In the genomic region with DNA sequence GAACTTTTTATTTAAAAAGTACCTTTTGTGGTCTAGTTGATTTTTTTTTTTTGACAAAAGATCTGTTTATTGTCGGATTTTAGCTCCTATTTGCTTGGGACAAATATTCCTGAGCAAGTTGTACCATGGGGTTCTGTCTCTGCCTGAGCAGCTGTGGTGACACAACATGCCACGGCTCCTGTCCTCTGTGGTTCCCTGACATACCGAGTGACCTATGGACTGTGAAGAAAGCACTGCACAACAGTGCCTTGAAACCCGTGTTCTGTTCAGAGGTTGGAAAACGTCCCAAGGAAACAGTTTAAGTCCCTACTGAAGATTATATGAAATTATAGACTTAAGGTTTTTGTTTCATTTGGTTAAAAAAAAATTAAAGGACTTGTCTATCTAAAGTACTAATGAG, we compare ENCODE assay signal across 17 mouse cellular contexts. TPM values are rescaled to one million over a fixed set of nuclear protein-coding genes. Genes with fewer than 3 reads are reported as not detected.
A peak's percentile ranks its signal among the peaks of the same experiment; 100 is the strongest.
DNase-seq lines count a peak whose midpoint lies in the region; ATAC-seq and TF ChIP-seq lines count a peak whose summit lies in the region.
"Had no signal": no experiment of that assay in that cellular context is flagged by ENCODE, and none has a peak within 500 bp of the region (broad histone marks: within the 10 kb centered on the region; RNA-seq: fewer than 3 reads in every experiment).

No protein-coding gene starts in this region.

- H3K4me3 ChIP-seq in intestine, embryonic 15.5 days (replicated peaks), result no peak overlapping the region
- H3K4me3 ChIP-seq in liver, embryonic 15.5 days (replicated peaks), result no peak overlapping the region
- H3K4me3 ChIP-seq in hindbrain, embryonic 11.5 days (ENCODE audit: low read depth, low read length), result no peak overlapping the region
- H3K4me3 ChIP-seq: embryonic facial prominence, embryonic 13.5 days; forebrain, embryonic 15.5 days; lung, embryonic 15.5 days had no signal

- no peak overlapping the region for H3K9ac ChIP-seq in intestine, embryonic 15.5 days
- H3K9ac ChIP-seq in liver, embryonic 15.5 days, result no peak overlapping the region
- no peak overlapping the region for H3K9ac ChIP-seq in hindbrain, embryonic 11.5 days (ENCODE audit: low read depth, low read length)
- H3K9ac ChIP-seq: embryonic facial prominence, embryonic 13.5 days; forebrain, embryonic 15.5 days; hindbrain, embryonic 14.5 days; lung, embryonic 15.5 days had no signal

- no peak for TF ChIP-seq CTCF in Patski (IDR thresholded peaks at IDR 0.05)

- CTCF ChIA-PET in Patski (lab: Charles Lee), result interaction anchor here (1.1 kb wide), 1 partner anchor 10 kb away, joined by 4 read pairs; no protein-coding TSS in a partner anchor

- POLR2A ChIA-PET in Patski (lab: Charles Lee), result no interaction called here

- H3K36me3 ChIP-seq in intestine, embryonic 15.5 days, result peaks cover 6% of the 10 kb centered on the region
- no peaks in the 10 kb centered on the region for H3K36me3 ChIP-seq in liver, embryonic 15.5 days (replicated peaks)
- no peaks in the 10 kb centered on the region for H3K36me3 ChIP-seq in hindbrain, embryonic 11.5 days (ENCODE audit: control insufficient read depth, insufficient read depth, low read length)

- no peaks in the 10 kb centered on the region for H3K27me3 ChIP-seq in Patski
- no peaks in the 10 kb centered on the region for H3K27me3 ChIP-seq in intestine, embryonic 15.5 days (replicated peaks)
- H3K27me3 ChIP-seq in liver, embryonic 15.5 days, result no peaks in the 10 kb centered on the region
- no peaks in the 10 kb centered on the region for H3K27me3 ChIP-seq in hindbrain, embryonic 11.5 days (ENCODE audit: control insufficient read depth, insufficient read depth, low read length)
- H3K27me3 ChIP-seq: embryonic facial prominence, embryonic 13.5 days; forebrain, embryonic 15.5 days; lung, embryonic 15.5 days had no signal

- DNase-seq in Patski (ENCODE audit: low read depth, low spot score), result no peak
- DNase-seq in kidney, postnatal 14 days, result peak; percentile 25
- no peak for DNase-seq in hindbrain, embryonic 11.5 days (ENCODE audit: low spot score)
- no peak for DNase-seq in adrenal gland, adult 8-10 months
- DNase-seq: adrenal gland, adult 2 months; cerebellum, adult 9-11 months; gastrocnemius, postnatal 25 days; retina, postnatal 1 day had no signal

- ATAC-seq in Patski, result peak; percentile 100
- peak; percentile 64; the same call in 1 of the 2 replicates for ATAC-seq in intestine, embryonic 15.5 days
- peak; percentile 73 for ATAC-seq in liver, embryonic 15.5 days (ENCODE audit: insufficient read depth)
- no peak for ATAC-seq in hindbrain, embryonic 11.5 days (ENCODE audit: low FRiP score)
- no peak for ATAC-seq in megakaryocyte progenitor cell, adult 5-6 weeks (replicated peaks; ENCODE audit: poor library complexity)
- ATAC-seq: forebrain, embryonic 15.5 days had no signal

- H3K4me1 ChIP-seq in intestine, embryonic 15.5 days (replicated peaks), result peaks cover 3% of the 10 kb centered on the region; the same call in 1 of the 2 replicates
- peaks cover 7% of the 10 kb centered on the region; the same call in 1 of the 2 replicates for H3K4me1 ChIP-seq in liver, embryonic 15.5 days (replicated peaks)
- H3K4me1 ChIP-seq in hindbrain, embryonic 11.5 days (replicated peaks; ENCODE audit: control insufficient read depth, insufficient read depth, low read length), result no peaks in the 10 kb centered on the region
- H3K4me1 ChIP-seq: forebrain, embryonic 15.5 days; lung, embryonic 15.5 days had no signal

- WGBS in intestine, embryonic 15.5 days, result 64% methylated on average over 5 of the region's 5 CpGs
- 42% methylated on average over 5 of the region's 5 CpGs for WGBS in liver, embryonic 15.5 days (ENCODE audit: insufficient replicate concordance)
- 73% methylated on average over 5 of the region's 5 CpGs for WGBS in hindbrain, embryonic 11.5 days

- in situ Hi-C loops in Patski (cut with MboI; ENCODE audit: low pct_unique_long_range_greater_than_20kb), result no loop called here

- H3K27ac ChIP-seq in intestine, embryonic 15.5 days, result no peak overlapping the region
- H3K27ac ChIP-seq in liver, embryonic 15.5 days (replicated peaks), result no peak overlapping the region
- no peak overlapping the region for H3K27ac ChIP-seq in hindbrain, embryonic 11.5 days (ENCODE audit: low read depth, low read length)
- H3K27ac ChIP-seq: embryonic facial prominence, embryonic 13.5 days; forebrain, embryonic 15.5 days; hindbrain, embryonic 14.5 days; lung, embryonic 15.5 days; macrophage had no signal

- no peaks in the 10 kb centered on the region for H3K9me3 ChIP-seq in intestine, embryonic 15.5 days
- H3K9me3 ChIP-seq in liver, embryonic 15.5 days (replicated peaks), result no peaks in the 10 kb centered on the region
- H3K9me3 ChIP-seq in hindbrain, embryonic 11.5 days (ENCODE audit: control insufficient read depth, low read length), result no peaks in the 10 kb centered on the region
- H3K9me3 ChIP-seq: embryonic facial prominence, embryonic 13.5 days; forebrain, embryonic 15.5 days; lung, embryonic 15.5 days had no signal

- no peak overlapping the region for H3K4me2 ChIP-seq in intestine, embryonic 15.5 days (replicated peaks)
- H3K4me2 ChIP-seq in liver, embryonic 15.5 days, result no peak overlapping the region
- no peak overlapping the region for H3K4me2 ChIP-seq in hindbrain, embryonic 11.5 days (replicated peaks; ENCODE audit: low read depth, low read length)
- H3K4me2 ChIP-seq: embryonic facial prominence, embryonic 13.5 days; forebrain, embryonic 15.5 days; hindbrain, embryonic 14.5 days; lung, embryonic 15.5 days; midbrain, embryonic 11.5 days had no signal

RNA-seq across cellular contexts. Expression of gene Rhobtb3, which starts 36.6 kb away (rescaled TPM):
- polyA plus RNA-seq in Patski (2021), result 36.4 TPM
- 28.0 and 31.1 TPM in 2 replicates for polyA plus RNA-seq in intestine, embryonic 15.5 days (2015; fragmentation: Nextera tagmentation; extraction: Ambion mirVana)
- 3.2 and 3.7 TPM in 2 replicates for polyA plus RNA-seq in liver, embryonic 15.5 days (2015; fragmentation: Nextera tagmentation; extraction: Ambion mirVana)
- polyA plus RNA-seq in hindbrain, embryonic 11.5 days (2014; fragmentation: Nextera tagmentation; extraction: Ambion mirVana), result 55.2 and 64.5 TPM in 2 replicates
- total RNA-seq in adrenal gland, adult 8-10 months (2022), result 10 to 100 TPM in 2 of 4 experiments, 1 to 10 TPM in 2; 5.7 to 13.8 (median 8.9) TPM
- 5.9 and 9.1 TPM in 2 replicates for total RNA-seq in megakaryocyte progenitor cell, adult 5-6 weeks (2015)
- total RNA-seq in megakaryocyte progenitor cell, adult 5-6 weeks (2017), result 6.6 and 9.1 TPM in 2 replicates

RNA-seq across cellular contexts. Expression of gene Spata9, which starts 59.8 kb away (rescaled TPM):
- 1.7 TPM for polyA plus RNA-seq in Patski (2021)
- 0.41 and 0.44 TPM in 2 replicates for polyA plus RNA-seq in intestine, embryonic 15.5 days (2015; fragmentation: Nextera tagmentation; extraction: Ambion mirVana)
- polyA plus RNA-seq in liver, embryonic 15.5 days (2015; fragmentation: Nextera tagmentation; extraction: Ambion mirVana), result 0.73 and 0.89 TPM in 2 replicates
- 0.97 and 1.0 TPM in 2 replicates for polyA plus RNA-seq in hindbrain, embryonic 11.5 days (2014; fragmentation: Nextera tagmentation; extraction: Ambion mirVana)
- under 1 TPM in 1 of 4 experiments, not detected in 3; 0.74 TPM for total RNA-seq in adrenal gland, adult 8-10 months (2022)
- not detected in 2 replicates for total RNA-seq in megakaryocyte progenitor cell, adult 5-6 weeks (2015)
- total RNA-seq in megakaryocyte progenitor cell, adult 5-6 weeks (2017), result not detected in 2 replicates
- total RNA-seq: adrenal gland, adult 2 months; gastrocnemius, postnatal 25 days had no signal
- polyA plus RNA-seq: adrenal gland, adult 2 months; macrophage had no signal

Comparison
In these comparisons a context has a peak if more than half of its experiments do, and no peak if none do; other contexts are left out.
1. ATAC-seq: peak in Patski (single experiment), intestine, embryonic 15.5 days (single experiment) and liver, embryonic 15.5 days (single experiment); none in hindbrain, embryonic 11.5 days (single experiment) and megakaryocyte progenitor cell, adult 5-6 weeks (single experiment).